Mouse (Mus musculus): ENCODE results near the gene Itpkc.

DNA sequence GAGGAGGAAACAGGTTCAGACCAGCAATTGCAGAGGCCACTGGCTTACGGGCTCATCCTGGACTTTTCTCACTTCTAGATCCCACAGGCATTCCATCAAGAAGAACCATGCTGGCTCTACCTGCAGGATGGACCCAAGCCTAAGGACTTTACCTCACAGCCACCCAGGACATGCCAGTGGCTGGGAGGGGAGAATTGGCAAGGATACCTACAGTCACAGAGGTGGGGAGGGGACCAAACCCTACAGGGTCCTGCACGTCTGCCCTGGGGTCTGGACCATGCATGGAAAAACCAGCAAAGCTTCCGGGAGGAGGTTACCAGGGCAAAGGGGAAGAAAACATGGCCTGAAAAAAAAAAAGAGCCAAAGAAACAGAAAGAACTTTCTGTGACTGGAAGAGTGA, 57.5 kb downstream of the Itpkc start:
- TF ChIP-seq CTCF (conservative IDR thresholded peaks at IDR 0.05 in 1 of 2, IDR thresholded peaks at IDR 0.05 in 1 of 2; ENCODE audit: low read depth in 2 of 2, low read length in 2 of 2) = no peak
- TF ChIP-seq POLR2A (IDR thresholded peaks at IDR 0.05; ENCODE audit: low read depth, low read length) = no peak
- no peak for TF ChIP-seq MEF2A (IDR thresholded peaks at IDR 0.05; ENCODE audit: borderline replicate concordance, low read depth, low read length)
- TF ChIP-seq CHD1 (IDR thresholded peaks at IDR 0.05; ENCODE audit: low read depth, low read length) = no peak
- TF ChIP-seq MYC (IDR thresholded peaks at IDR 0.05; ENCODE audit: low read depth, low read length) = no peak
- TF ChIP-seq MAZ (IDR thresholded peaks at IDR 0.05; ENCODE audit: low read depth, low read length) = no peak
- TF ChIP-seq MAFK (IDR thresholded peaks at IDR 0.05; ENCODE audit: insufficient replicate concordance, low read length) = no peak
- TF ChIP-seq USF1 (IDR thresholded peaks at IDR 0.05; ENCODE audit: low read depth, low read length) = no peak
